Mouse (Mus musculus) embryo, embryonic 9.5 days (tissue): ENCODE measurements at regions not wholly inside any gene's neighbourhood (a gene's known extent, or its start where the extent isn't known, plus 50 kb on each side); places are given as distances from the start of the nearest gene placed in this dataset.
A peak's percentile ranks its signal among the peaks of the same experiment; 100 is the strongest.

Source experiments
- DNase-seq: peaks from one replicate; pipeline ENCODE4 v3.0.0-alpha.2; 2017; ENCODE audit errors: extremely low spot score

DNA sequence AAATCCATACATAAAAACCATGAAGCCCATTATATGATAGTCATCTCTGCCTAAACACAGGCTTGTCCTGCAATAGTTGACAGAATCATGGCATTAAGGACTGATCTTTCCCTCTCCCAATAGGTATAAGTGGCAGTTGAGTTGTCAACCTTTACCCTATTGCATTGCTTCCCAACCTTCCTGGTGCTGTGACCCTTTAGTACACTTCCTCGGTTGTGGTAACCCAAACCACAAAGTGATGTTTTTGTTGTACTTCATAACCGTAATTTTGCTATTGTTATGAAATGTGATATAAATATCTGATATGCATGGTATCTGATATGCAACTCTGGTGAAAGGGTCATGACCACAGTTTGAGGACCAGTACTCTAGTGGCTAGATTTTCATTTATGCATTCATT, 61.4 kb downstream of the Gm4340 start:
- DNase-seq = no peak

DNA sequence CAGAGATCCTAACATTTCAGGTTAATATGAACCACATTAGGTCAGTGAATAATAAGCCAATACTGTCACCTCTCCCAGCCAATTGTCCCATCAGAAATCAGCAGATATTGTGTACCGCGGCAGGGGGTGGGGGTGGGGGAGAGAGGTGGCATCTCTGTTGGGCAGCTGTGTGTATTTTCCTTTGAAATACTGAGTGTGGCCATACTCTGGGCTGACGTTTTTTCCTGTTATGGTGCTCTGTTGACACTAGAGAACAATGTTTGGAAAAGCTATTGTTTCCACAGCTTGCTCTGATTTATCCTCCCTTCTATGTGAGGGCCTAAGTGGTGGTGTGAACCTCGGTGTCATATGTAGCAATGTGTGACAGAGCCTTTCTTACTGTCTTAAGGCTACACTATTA, 81.0 kb downstream of the Gm4340 start:
- DNase-seq = peak; percentile 2

GRCm38 (mm10) chr10:104299146-104299545, 105.3 kb downstream of the Gm4340 start:
- no peak for DNase-seq
